Mouse (Mus musculus) urinary bladder, postnatal 0 days (tissue): ENCODE data around the gene Tlr6. TPM values are rescaled to one million over a fixed set of nuclear protein-coding genes. Genes with fewer than 3 reads are reported as not detected.

Experiments
- microRNA counts: library from miRNA; unstranded; fragments of <30 nt; microRNA quantifications from one replicate; lab custom pipeline; 2016
- microRNA-seq: library from miRNA; unstranded; fragments of <30 nt; microRNA quantifications from one replicate; pipeline ENCODE4, GENCODE M21; 2016
- polyA plus RNA-seq: library from polyadenylated mRNA; unstranded; fragments of >200 nt; fragmentation: Nextera tagmentation; extraction: Ambion mirVana; gene quantifications from 2 replicates; pipeline ENCODE4 v1.2.1, GENCODE M21; 2015

Gene Tlr6
- polyA plus RNA-seq = 0.88 and 0.91 TPM in 2 replicates

GRCm38 (mm10) chr5:64959843-64960230, at the start of gene Tlr6:
Gene Tlr6 (minus strand): TSS chr5:64960097.

GRCm38 (mm10) chr5:64969861-64970771, 10.2 kb upstream of the Tlr6 start, which contains the start of gene Fam114a1:
Gene Fam114a1 (plus strand): TSS chr5:64970071.

MicroRNAs encoded within 50 kb of the gene (microRNA counts, 519-probe panel; counts per million panel counts)
- microRNA mmu-miR-574-3p (lab: Ali Mortazavi, UCI) = 3,445 counts per million, percentile 57 among the panel's probes with 10 or more counts
- 1,607 counts per million, percentile 14 among the panel's probes with 10 or more counts for microRNA mmu-miR-574-5p (lab: Ali Mortazavi, UCI)

Small RNAs within 50 kb of the gene (microRNA-seq; reads per million reads assigned to microRNA genes)
- 486 reads per million, percentile 65 among the genes with 10 or more reads in this experiment for gene Mir574

Other genes starting within 250 kb of the Tlr6 start
- gene Klf3, start 156.7 kb downstream of the Tlr6 start, polyA plus RNA-seq = 75.7 and 82.2 TPM in 2 replicates
- gene Tlr1, start 26.5 kb downstream of the Tlr6 start, polyA plus RNA-seq = 0.79 and 1.4 TPM in 2 replicates
- gene Fam114a1, start 10.0 kb upstream of the Tlr6 start, polyA plus RNA-seq = 52.8 and 69.0 TPM in 2 replicates
- gene Tmem156, start 132.0 kb upstream of the Tlr6 start, polyA plus RNA-seq = 0.43 and 0.59 TPM in 2 replicates
- 16.4 and 17.3 TPM in 2 replicates for gene Klhl5, start 147.4 kb upstream of the Tlr6 start, polyA plus RNA-seq
- 3.1 and 3.6 TPM in 2 replicates for gene Wdr19, start 239.6 kb upstream of the Tlr6 start, polyA plus RNA-seq